Mouse (Mus musculus): Measurements from ENCODE around the gene Zmynd15. TPM values are rescaled to one million over a fixed set of nuclear protein-coding genes. Genes with fewer than 3 reads are reported as not detected.

Zmynd15 gene
- polyA plus RNA-seq, 1 experiment from 2014 or later, result 0.58 TPM

DNA sequence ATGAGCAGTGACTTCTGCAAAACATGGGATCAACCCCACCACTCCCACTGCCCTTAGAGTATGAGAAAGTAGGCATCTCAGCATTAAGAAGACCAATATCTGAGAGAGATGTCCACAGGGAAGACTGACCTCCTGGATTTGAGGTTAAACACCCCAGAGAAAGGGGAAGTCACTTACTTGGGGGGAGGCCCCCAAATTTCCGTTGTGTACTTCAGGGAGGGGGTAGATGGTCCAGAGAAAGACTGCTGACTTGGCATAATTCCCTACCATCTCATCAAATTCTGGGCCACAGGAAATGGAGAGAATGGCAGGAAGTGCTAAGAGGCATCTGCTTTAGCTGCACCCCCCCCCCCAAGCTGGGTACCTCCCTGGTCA lies 25.7 kb upstream of the Zmynd15 start:
- peaks cover 33% of the 10 kb centered on the region for H3K4me1 ChIP-seq
- no peaks in the 10 kb centered on the region for H3K27me3 ChIP-seq
- H3K4me2 ChIP-seq, result peak overlapping the region; percentile 83
- H3K9me3 ChIP-seq (replicated peaks), result no peaks in the 10 kb centered on the region
- H3K4me3 ChIP-seq, result peak overlapping the region; percentile 80
- WGBS, result 55% methylated on average over 1 of the region's 1 CpGs
- peak overlapping the region; percentile 89 for H3K9ac ChIP-seq
- peaks cover 30% of the 10 kb centered on the region for H3K36me3 ChIP-seq (ENCODE audit: poor library complexity, severe bottlenecking)
- H3K27ac ChIP-seq, result no peak overlapping the region
- no peak for ATAC-seq

DNA sequence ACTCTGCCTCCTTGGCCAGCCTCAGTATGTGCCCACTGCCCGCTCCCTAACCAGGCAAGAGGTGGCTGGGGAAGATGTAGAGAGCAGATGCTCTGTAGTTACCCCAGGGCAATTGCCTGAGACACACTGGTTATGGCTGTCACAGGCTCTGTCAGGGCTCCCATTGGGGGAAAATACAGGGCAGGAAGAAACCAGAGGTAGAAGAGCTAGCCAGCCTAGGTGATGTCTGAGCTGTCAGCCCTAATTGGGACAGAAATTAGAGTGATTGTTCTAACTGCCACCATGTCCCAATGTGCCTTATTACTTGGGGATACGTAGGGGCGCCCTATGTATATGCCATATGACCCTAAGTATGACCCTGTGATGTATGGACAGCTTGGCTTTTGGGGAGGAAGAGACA lies 25.3 kb upstream of the Zmynd15 start:
- H3K9me3 ChIP-seq (replicated peaks), result no peaks in the 10 kb centered on the region
- no peak for ATAC-seq
- peak overlapping the region; percentile 83 for H3K4me2 ChIP-seq
- 94% methylated on average over 3 of the region's 3 CpGs for WGBS
- H3K4me3 ChIP-seq, result peak overlapping the region; percentile 80; the same call in 1 of the 2 replicates
- H3K36me3 ChIP-seq (ENCODE audit: poor library complexity, severe bottlenecking), result peaks cover 34% of the 10 kb centered on the region
- no peaks in the 10 kb centered on the region for H3K27me3 ChIP-seq
- H3K4me1 ChIP-seq, result peaks cover 33% of the 10 kb centered on the region
- no peak overlapping the region for H3K27ac ChIP-seq
- H3K9ac ChIP-seq, result peak overlapping the region; percentile 89

DNA sequence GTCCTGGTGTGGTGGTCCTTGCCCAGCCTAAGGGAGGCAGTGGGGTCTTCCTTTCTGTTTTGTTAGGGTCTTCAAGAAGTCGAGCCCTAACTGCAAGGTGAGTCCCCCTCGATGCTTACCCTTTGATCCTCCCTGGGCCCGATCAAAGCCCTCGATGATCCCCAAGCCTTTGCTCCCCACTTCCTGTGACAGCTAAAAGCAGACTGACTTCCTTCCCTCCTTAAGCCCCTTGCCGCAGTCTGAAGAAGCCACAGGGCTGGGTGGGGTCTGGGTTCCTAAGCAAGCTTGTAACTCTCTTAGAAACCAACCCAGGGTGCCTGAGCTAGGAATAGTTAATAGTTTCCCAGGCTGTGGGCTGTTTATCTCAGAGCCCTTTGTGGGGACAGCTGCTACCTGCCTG lies 23.8 kb upstream of the Zmynd15 start:
- ATAC-seq, result no peak
- Histone ChIP-seq H3K27ac (no peak overlapping the region), H3K9me3 (replicated peaks) (no peaks in the 10 kb centered on the region), H3K36me3 (ENCODE audit: poor library complexity, severe bottlenecking) (peaks cover 49% of the 10 kb centered on the region), H3K4me3 (no peak overlapping the region), H3K4me2 (no peak overlapping the region), H3K27me3 (no peaks in the 10 kb centered on the region), H3K9ac (peak overlapping the region; percentile 13; the same call in 1 of the 2 replicates), H3K4me1 (peaks cover 33% of the 10 kb centered on the region)
- WGBS, result 86% methylated on average over 5 of the region's 5 CpGs

DNA sequence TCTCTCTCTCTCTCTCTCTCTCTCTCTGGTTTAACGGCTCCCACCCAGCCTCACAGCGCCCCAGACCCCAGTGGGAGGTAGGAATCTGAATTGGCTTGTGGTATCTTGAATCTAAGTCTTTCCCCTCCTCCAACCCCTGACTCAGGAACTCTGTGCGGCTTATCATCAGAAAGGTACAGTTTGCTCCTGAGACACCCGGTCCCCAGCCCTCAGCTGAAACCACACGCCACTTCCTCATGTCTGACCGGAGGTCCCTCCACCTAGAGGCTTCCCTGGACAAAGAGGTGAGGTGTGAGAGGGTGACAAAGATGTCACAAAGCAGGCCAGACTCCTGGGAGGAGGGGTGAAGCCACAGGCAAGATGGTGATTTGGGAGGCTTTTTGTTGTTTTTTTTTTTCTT lies 21.8 kb upstream of the Zmynd15 start:
- no peak overlapping the region for H3K27ac ChIP-seq
- H3K4me1 ChIP-seq, result peaks cover 26% of the 10 kb centered on the region
- H3K27me3 ChIP-seq, result no peaks in the 10 kb centered on the region
- no peak overlapping the region for H3K4me3 ChIP-seq
- H3K4me2 ChIP-seq, result no peak overlapping the region
- 89% methylated on average over 6 of the region's 6 CpGs for WGBS
- ATAC-seq, result no peak
- no peaks in the 10 kb centered on the region for H3K9me3 ChIP-seq (replicated peaks)
- H3K36me3 ChIP-seq (ENCODE audit: poor library complexity, severe bottlenecking), result peaks cover 67% of the 10 kb centered on the region
- no peak overlapping the region for H3K9ac ChIP-seq

DNA sequence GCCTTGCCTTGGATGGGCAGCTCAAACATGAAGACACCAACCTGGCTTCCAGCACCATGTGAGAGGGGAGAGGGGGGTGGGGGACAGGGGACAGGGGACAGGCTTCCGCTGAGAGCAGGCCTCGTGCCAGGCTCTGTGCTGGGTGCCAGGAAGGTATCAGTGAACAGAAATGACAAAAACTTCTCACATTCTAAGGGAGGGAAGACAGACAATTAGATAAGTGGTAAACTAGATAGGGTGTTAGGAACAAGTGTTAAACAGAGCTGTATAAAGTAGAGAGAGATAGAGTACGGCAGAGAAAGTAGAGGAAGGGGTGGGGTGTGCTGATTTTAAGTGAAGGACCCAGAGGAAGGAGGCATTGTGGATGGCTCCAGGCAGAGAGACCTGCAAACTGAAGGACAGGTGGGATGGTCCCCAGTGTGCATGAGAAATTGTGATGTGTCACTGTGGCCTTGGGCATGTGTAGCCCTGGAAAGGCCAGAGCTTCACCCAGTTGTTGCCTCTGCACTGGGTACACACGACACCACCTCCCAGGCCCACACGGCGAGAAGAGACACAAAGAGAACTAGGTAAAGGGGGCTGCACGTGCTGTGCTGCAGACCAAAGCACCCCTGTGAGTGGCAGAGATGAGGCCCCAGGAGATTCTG lies 20.4 kb upstream of the Zmynd15 start:
- Histone ChIP-seq H3K9me3 (replicated peaks) (no peaks in the 10 kb centered on the region), H3K4me1 (peaks cover 16% of the 10 kb centered on the region), H3K36me3 (ENCODE audit: poor library complexity, severe bottlenecking) (peaks cover 67% of the 10 kb centered on the region), H3K27ac (no peak overlapping the region), H3K27me3 (no peaks in the 10 kb centered on the region), H3K4me2 (no peak overlapping the region), H3K4me3 (no peak overlapping the region), H3K9ac (no peak overlapping the region)
- no peak for ATAC-seq
- 91% methylated on average over 7 of the region's 7 CpGs for WGBS

DNA sequence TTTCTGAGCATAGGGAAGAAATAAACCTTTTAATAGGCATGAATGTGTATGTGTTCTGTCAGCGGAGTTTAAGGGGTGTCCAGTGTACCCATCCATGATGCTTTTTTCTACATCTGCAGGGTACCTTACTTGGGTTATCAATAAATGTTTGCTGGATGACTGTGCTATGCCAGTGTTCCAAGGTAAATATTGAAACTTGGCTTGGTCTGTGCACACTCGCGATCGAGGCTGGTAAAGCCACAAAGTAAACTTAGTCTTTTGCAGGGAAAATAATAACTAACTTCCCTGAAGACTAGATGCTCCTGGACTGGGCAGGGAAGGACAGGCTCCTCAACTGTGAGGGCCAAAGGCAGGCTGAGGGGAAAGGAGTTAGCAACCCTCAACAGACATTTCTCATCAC lies 18.6 kb upstream of the Zmynd15 start:
- no peak overlapping the region for H3K27ac ChIP-seq
- WGBS, result 93% methylated on average over 4 of the region's 4 CpGs
- peaks cover 67% of the 10 kb centered on the region for H3K36me3 ChIP-seq (ENCODE audit: poor library complexity, severe bottlenecking)
- H3K9ac ChIP-seq, result no peak overlapping the region
- H3K27me3 ChIP-seq, result no peaks in the 10 kb centered on the region
- no peaks in the 10 kb centered on the region for H3K4me1 ChIP-seq
- H3K9me3 ChIP-seq (replicated peaks), result no peaks in the 10 kb centered on the region
- no peak for ATAC-seq
- no peak overlapping the region for H3K4me3 ChIP-seq
- no peak overlapping the region for H3K4me2 ChIP-seq

DNA sequence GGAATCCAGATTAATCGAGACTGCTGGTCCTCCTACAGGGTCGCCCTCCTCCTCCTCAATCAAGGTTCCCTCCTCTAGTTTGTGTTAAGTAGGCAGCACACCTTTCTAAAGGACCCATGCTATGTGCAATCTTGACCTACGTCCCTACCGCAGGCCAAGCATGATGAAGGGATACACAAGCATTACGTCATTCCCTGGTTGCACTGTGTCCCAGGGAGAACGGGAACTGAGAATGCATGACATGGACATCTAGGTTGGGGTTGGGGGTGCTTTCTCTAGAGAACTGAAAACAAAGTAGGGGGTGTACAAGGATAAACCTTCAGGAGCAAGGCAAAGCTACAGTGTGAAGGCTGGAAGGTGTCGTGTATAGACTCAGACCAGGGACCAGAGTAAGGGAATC lies 17.4 kb upstream of the Zmynd15 start:
- Histone ChIP-seq H3K4me1 (no peaks in the 10 kb centered on the region), H3K4me3 (no peak overlapping the region), H3K27me3 (no peaks in the 10 kb centered on the region), H3K9me3 (replicated peaks) (no peaks in the 10 kb centered on the region), H3K4me2 (no peak overlapping the region), H3K36me3 (ENCODE audit: poor library complexity, severe bottlenecking) (peaks cover 54% of the 10 kb centered on the region), H3K9ac (no peak overlapping the region), H3K27ac (no peak overlapping the region)
- ATAC-seq, result no peak
- WGBS, result 92% methylated on average over 7 of the region's 7 CpGs

DNA sequence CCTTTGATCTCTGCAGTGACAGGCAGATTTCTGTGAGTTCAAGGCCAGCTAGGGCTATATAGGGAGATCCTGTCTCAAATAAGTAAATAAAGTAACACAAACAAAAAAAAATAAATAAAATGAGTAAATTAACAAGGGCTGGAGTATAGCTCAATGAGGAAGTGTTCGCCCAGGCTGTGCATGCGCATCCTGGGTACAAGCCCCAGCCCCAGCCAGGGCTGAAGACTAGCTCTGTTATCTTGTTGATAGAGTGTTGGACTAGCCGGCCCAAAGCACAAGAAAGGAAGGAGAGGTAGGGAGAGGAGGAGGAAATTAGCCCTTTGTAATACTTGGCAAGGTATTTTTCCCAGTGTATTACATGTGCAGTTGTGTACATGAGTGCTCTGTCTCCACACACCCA lies 15.3 kb upstream of the Zmynd15 start:
- no peaks in the 10 kb centered on the region for H3K4me1 ChIP-seq
- no peak overlapping the region for H3K27ac ChIP-seq
- H3K27me3 ChIP-seq, result no peaks in the 10 kb centered on the region
- H3K36me3 ChIP-seq (ENCODE audit: poor library complexity, severe bottlenecking), result peaks cover 33% of the 10 kb centered on the region
- no peak overlapping the region for H3K4me3 ChIP-seq
- H3K9ac ChIP-seq, result no peak overlapping the region
- H3K9me3 ChIP-seq (replicated peaks), result no peaks in the 10 kb centered on the region
- 88% methylated on average over 3 of the region's 3 CpGs for WGBS
- no peak for ATAC-seq
- no peak overlapping the region for H3K4me2 ChIP-seq

DNA sequence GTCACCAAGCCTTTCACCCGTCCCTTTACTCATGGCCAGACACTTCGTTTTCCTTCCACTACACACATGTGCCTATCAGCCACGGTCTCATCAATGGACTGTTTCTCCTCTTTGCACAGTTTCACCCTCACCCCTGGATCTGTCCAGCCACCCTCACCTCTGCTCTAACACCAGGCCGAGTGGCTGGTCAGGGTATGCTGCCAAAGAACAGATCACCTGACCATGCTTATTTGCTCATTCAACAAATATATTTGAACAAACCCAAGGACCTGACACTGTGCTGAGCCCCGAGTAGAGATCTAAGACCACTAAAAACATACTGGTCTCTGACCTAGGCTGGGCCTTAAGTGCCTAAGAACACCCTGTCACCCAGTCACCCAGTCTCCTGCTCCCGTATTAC lies 14.6 kb upstream of the Zmynd15 start:
- no peaks in the 10 kb centered on the region for H3K4me1 ChIP-seq
- H3K36me3 ChIP-seq (ENCODE audit: poor library complexity, severe bottlenecking), result peaks cover 26% of the 10 kb centered on the region
- no peak overlapping the region for H3K9ac ChIP-seq
- H3K9me3 ChIP-seq (replicated peaks), result no peaks in the 10 kb centered on the region
- H3K4me3 ChIP-seq, result no peak overlapping the region
- no peak overlapping the region for H3K27ac ChIP-seq
- no peak for ATAC-seq
- no peak overlapping the region for H3K4me2 ChIP-seq
- H3K27me3 ChIP-seq, result no peaks in the 10 kb centered on the region
- WGBS, result 78% methylated on average over 6 of the region's 6 CpGs

DNA sequence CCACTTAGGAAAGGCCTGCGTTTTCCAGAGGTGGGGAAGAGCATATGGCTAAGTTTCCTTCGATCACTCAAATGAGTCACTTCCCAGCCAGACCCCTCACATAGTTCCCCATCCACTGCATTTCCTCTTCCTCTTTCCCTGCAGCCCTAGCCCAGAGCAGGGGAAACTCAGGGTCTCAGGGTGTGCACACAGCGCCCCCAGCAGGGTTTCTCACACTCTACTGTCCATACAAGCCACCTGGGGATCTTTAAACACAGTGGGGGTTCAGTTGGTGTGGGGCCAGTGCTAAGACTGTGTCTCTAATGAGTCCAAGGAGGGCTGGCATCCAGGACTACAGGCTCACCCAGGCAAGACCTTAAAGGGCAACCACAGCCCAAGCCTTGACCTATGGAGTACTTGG lies 12.5 kb upstream of the Zmynd15 start:
- WGBS, result 46% methylated on average over 3 of the region's 3 CpGs

DNA sequence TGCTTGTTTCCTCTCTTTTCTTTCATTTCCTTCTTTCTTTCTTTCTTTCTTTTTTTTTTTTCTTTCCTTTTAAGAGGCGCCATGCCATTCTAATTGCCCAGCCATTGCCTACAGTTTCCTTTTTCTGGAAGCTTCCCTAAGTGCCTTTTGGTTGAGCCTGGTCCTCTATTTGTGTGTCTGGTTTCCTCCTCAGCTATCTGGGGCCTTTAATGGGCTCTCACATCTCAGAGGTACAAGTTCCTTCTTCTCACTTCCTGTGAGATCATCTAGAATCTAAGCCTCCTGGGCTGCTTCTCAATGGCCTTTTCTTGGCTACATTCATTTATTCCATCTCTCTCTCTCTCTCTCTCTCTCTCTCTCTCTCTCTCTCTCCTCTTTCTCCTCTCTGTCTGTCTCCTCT lies 11.9 kb upstream of the Zmynd15 start:
- Histone ChIP-seq H3K36me3 (ENCODE audit: poor library complexity, severe bottlenecking) (0 out of 2 replicates have a peak, but pooled peaks cover under 1% of the 10 kb centered on the region), H3K4me2 (no peak overlapping the region), H3K27ac (no peak overlapping the region), H3K9ac (no peak overlapping the region), H3K27me3 (no peaks in the 10 kb centered on the region), H3K4me3 (no peak overlapping the region), H3K9me3 (replicated peaks) (no peaks in the 10 kb centered on the region), H3K4me1 (peaks cover 6% of the 10 kb centered on the region)
- ATAC-seq, result no peak
- 90% methylated on average over 1 of the region's 1 CpGs for WGBS

More for the DNA sequence above, 12.5 kb upstream of the Zmynd15 start:
- H3K27me3 ChIP-seq, result no peaks in the 10 kb centered on the region
- H3K27ac ChIP-seq, result no peak overlapping the region
- H3K9me3 ChIP-seq (replicated peaks), result no peaks in the 10 kb centered on the region
- 0 out of 2 replicates have a peak, but pooled peaks cover 4% of the 10 kb centered on the region for H3K4me1 ChIP-seq
- peaks cover 7% of the 10 kb centered on the region for H3K36me3 ChIP-seq (ENCODE audit: poor library complexity, severe bottlenecking)
- no peak overlapping the region for H3K4me3 ChIP-seq
- H3K9ac ChIP-seq, result no peak overlapping the region
- no peak for ATAC-seq
- no peak overlapping the region for H3K4me2 ChIP-seq

DNA sequence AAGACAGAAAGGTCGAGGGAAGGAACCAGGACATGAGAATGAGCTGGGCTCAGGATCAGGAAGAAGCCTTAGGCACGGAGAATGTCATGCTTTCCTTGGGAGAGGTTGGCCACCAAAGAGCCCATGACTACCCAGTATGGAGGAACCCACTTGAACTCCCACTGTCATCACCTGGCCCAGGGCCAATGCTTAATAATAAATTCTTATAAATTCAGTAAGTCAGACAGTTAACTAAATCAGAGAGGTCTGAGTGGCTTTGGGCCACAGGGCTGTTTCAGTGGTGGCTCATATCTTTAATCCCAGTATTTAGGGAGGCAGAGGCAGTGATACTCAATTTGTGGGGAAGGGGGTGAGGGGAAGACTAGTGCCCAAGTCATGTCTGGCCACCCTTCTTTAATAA lies 8.3 kb upstream of the Zmynd15 start:
- Histone ChIP-seq H3K27me3 (no peaks in the 10 kb centered on the region), H3K9ac (no peak overlapping the region), H3K4me3 (no peak overlapping the region), H3K36me3 (ENCODE audit: poor library complexity, severe bottlenecking) (peaks cover 11% of the 10 kb centered on the region), H3K27ac (no peak overlapping the region), H3K9me3 (replicated peaks) (no peaks in the 10 kb centered on the region), H3K4me1 (peaks cover 21% of the 10 kb centered on the region), H3K4me2 (0 out of 2 replicates have a peak overlapping the region, but pooled peaks have one; percentile 71)
- ATAC-seq, result no peak
- 81% methylated on average over 2 of the region's 2 CpGs for WGBS
